Mouse (Mus musculus) embryonic facial prominence, embryonic 14.5 days (tissue): ENCODE measurements at regions not wholly inside any gene's neighbourhood (a gene's known extent, or its start where the extent isn't known, plus 50 kb on each side); places are given as distances from the start of the nearest gene placed in this dataset.
"Not testable (repeated sequence)": the region's sequence is repeated elsewhere in the genome, so short reads cannot be mapped to it uniquely, and the experiment has no call there.

Source experiments
- ATAC-seq: fragments of 200-750 bp; cut with Nextera tagmentation; 2 replicates; pipeline ENCODE4 v1.8.0; 2017; ENCODE audit warnings: low read depth, moderate number of reproducible peaks, moderate TSS enrichment
- DNase-seq: peaks from one replicate; pipeline ENCODE4 v3.0.0-alpha.2; 2015; ENCODE audit warnings: low spot score
- H3K27ac ChIP-seq: fragments of 300-500 bp; sonication (generic); replicated peaks from 2 replicates; pipeline ENCODE4 v1.5.1; 2014; ENCODE audit warnings: low read depth, mild to moderate bottlenecking, low read length, moderate library complexity
- H3K27me3 ChIP-seq: fragments of 300-500 bp; sonication (generic); replicated peaks from 2 replicates; pipeline ENCODE4 v1.6.1; 2014; ENCODE audit warnings: low read length; ENCODE audit not compliant: control insufficient read depth, insufficient read depth
- H3K36me3 ChIP-seq: fragments of 300-500 bp; sonication (generic); 2 replicates; pipeline ENCODE4 v1.6.1; 2014; ENCODE audit warnings: low read length, mixed read lengths; ENCODE audit not compliant: control insufficient read depth, insufficient read depth
- H3K4me1 ChIP-seq: fragments of 300-500 bp; sonication (generic); 2 replicates; pipeline ENCODE4 v1.6.1; 2014; ENCODE audit warnings: antibody characterized with exemption, low read length; ENCODE audit not compliant: control insufficient read depth, insufficient read depth
- H3K4me2 ChIP-seq: fragments of 300-500 bp; sonication (generic); 2 replicates; pipeline ENCODE4 v1.6.1; 2014; ENCODE audit warnings: low read depth, mild to moderate bottlenecking, low read length, moderate library complexity, mixed read lengths
- H3K4me3 ChIP-seq: fragments of 300-500 bp; sonication (generic); 2 replicates; pipeline ENCODE4 v1.5.1; 2014; ENCODE audit warnings: low read depth, mild to moderate bottlenecking, low read length
- H3K9ac ChIP-seq: fragments of 300-500 bp; sonication (generic); 2 replicates; pipeline ENCODE4 v1.6.1; 2014; ENCODE audit warnings: low read depth, mild to moderate bottlenecking, low read length, moderate library complexity, mixed read lengths
- H3K9me3 ChIP-seq: fragments of 300-500 bp; sonication (generic); 2 replicates; pipeline ENCODE4 v1.6.1; 2016; ENCODE audit warnings: low read length; ENCODE audit not compliant: control insufficient read depth
- WGBS: fragments of 180-500 bp; shearing (Covaris S2); extraction: QIAGEN DNeasy Blood & Tissue Kit; methylation state at CpG from one replicate; pipeline ENCODE4 v1.1.7; 2014; 5-methylcytosine and 5-hydroxymethylcytosine counted together

GRCm38 (mm10) chr16:3114473-3115335 is 476.1 kb upstream of the Olfr161 start:
- H3K27ac ChIP-seq, H3K27me3 ChIP-seq, H3K4me1 ChIP-seq, H3K9ac ChIP-seq, H3K36me3 ChIP-seq, H3K4me3 ChIP-seq, H3K4me2 ChIP-seq, H3K9me3 ChIP-seq, DNase-seq: not testable (repeated sequence)
- ATAC-seq = peak; percentile 90
- WGBS = 71% methylated on average over 2 of the region's 3 CpGs

GRCm38 (mm10) chr16:3115336-3116112 is 475.3 kb upstream of the Olfr161 start:
- H3K9ac ChIP-seq, H3K27ac ChIP-seq, H3K27me3 ChIP-seq, DNase-seq, H3K4me3 ChIP-seq, H3K36me3 ChIP-seq, H3K4me2 ChIP-seq, H3K9me3 ChIP-seq, H3K4me1 ChIP-seq: not testable (repeated sequence)
- 77% methylated on average over 8 of the region's 9 CpGs for WGBS
- peak; percentile 71; the same call in 1 of the 2 replicates for ATAC-seq

DNA sequence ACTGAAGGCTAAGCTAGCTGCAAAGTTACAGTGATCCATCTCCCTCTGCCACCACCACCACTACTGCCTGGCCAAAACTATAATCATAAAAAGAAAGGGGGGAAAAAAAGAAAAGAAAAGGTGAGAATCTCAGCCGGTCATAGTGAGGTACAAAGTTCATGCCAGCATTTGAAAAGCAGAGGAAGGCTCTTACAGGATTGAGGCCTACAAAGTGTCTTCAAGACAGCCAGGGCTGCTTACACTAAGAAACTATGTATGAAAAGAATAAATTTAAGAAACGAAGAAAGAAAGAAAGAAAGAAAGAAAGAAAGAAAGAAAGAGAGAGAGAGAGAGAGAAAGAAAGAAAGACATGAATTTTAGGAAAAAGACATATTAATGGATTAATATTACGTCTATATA is 474.7 kb upstream of the Olfr161 start:
- H3K4me1 ChIP-seq, ATAC-seq, H3K36me3 ChIP-seq, H3K9me3 ChIP-seq, H3K4me3 ChIP-seq, H3K4me2 ChIP-seq, H3K9ac ChIP-seq, H3K27me3 ChIP-seq, H3K27ac ChIP-seq, DNase-seq: not testable (repeated sequence)
- WGBS = 75% methylated on average over 2 of the region's 3 CpGs

GRCm38 (mm10) chr16:3121216-3121615 is 469.6 kb upstream of the Olfr161 start:
- H3K27ac ChIP-seq, H3K4me1 ChIP-seq, H3K36me3 ChIP-seq, H3K4me3 ChIP-seq, H3K4me2 ChIP-seq, H3K9me3 ChIP-seq, ATAC-seq, H3K27me3 ChIP-seq, H3K9ac ChIP-seq, DNase-seq: not testable (repeated sequence)

DNA sequence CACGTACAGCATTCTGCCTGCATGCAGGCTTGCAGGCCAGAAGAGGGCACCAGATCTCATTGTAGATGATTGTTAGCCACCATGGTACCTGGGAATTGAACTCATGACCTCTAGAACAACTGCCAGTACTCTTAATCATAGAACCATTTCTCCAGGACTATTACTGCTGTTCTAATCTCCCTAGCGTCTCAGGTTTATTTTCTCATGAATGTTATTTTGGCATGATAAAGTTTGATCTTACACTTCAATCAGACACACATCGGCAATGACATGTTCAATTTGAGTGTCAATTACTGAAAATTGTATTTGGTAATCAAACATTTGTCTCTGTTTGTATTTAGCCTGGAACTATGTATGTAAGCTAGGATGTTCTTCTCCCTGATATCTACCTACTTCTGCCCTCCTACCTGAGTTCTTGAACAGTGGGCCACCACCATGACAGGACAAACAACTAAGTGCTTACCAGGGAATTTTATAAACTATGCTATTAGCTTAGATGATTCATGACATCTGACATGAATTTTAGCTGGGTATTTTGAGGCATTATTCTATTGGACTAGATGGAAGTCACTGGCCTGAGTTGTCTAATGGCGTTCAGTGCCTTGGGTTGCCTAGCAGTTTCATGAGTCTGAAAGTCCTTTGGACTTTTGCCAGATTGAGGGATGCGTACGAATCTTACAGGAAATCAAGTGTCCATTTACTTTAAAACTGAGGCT is 468.5 kb upstream of the Olfr161 start:
- H3K4me3 ChIP-seq, H3K27ac ChIP-seq, H3K4me1 ChIP-seq, H3K4me2 ChIP-seq, H3K9me3 ChIP-seq, H3K36me3 ChIP-seq, DNase-seq, ATAC-seq, H3K9ac ChIP-seq, H3K27me3 ChIP-seq: not testable (repeated sequence)
- 54% methylated on average over 4 of the region's 6 CpGs for WGBS

GRCm38 (mm10) chr16:3122861-3123477 is 467.9 kb upstream of the Olfr161 start:
- not testable (repeated sequence) for H3K4me2 ChIP-seq, H3K9me3 ChIP-seq, H3K36me3 ChIP-seq, H3K27ac ChIP-seq, H3K4me3 ChIP-seq, H3K4me1 ChIP-seq, H3K27me3 ChIP-seq, H3K9ac ChIP-seq
- 69% methylated on average over 8 of the region's 8 CpGs for WGBS
- DNase-seq (peak; percentile 4), ATAC-seq (0 out of 2 replicates have a peak, but pooled peaks have one; percentile 4)

- H3K4me2 ChIP-seq, H3K9ac ChIP-seq, H3K27me3 ChIP-seq, H3K4me1 ChIP-seq, H3K9me3 ChIP-seq, DNase-seq, ATAC-seq, H3K4me3 ChIP-seq, H3K36me3 ChIP-seq, H3K27ac ChIP-seq: not testable (repeated sequence)
- WGBS = 41% methylated on average over 2 of the region's 2 CpGs
Measured at GRCm38 (mm10) chr16:3127317-3127716, 463.5 kb upstream of the Olfr161 start.
